Mouse (Mus musculus) 3134 (cell line): ENCODE results near the gene Pank1.

ENCODE experiments used
- DNase-seq: peaks from one replicate; pipeline ENCODE4 v3.0.0-alpha.2; 2011; ENCODE audit warnings: low spot score; ENCODE audit not compliant: insufficient read length; ENCODE audit errors: extremely low read depth

Pank1 gene

DNA sequence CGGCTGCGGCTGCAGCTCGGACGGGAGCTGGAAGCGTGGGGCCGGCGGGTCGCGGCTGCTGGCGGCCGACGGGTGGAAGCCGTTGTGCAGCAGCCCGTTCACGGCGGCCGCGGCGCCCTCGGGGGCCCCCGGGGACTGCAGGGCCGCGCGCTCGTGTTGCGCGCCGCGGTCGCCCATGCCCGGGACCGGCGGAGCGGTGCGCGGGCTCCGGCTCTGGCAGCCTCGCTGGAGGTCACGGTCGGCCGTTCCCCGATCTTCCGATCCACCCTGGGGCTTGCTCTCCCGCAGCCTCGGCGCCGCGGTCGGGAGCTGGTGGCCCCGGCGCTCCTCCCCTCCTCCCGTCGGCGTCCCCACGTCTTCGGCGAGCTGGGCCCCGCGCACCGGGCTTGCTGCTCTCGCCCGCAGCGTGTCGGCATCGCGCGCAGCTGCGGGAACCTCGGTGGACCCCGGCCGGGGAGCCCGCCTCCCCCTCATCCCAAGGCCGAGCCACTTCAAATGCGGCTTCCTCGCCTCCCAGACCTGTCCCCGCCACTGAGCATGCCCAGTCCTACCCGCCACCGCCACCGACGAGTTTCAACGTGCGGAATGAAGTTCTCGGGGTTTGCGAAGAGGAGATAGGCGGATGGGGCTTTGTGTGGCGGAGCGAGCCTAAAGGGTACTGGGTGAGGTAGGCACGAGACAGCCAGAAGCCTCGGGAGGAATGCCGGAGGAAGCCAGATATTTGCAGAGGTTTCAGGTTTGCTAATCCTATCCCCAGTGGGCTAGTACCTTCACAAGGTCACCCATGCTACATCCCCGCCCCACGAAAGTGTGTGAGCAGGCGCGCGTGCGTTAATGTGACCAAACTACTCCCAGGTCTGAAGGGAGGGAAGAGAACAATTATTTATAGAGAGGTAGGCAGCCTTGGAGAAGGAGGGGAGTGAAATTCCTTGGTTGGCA lies at the start of gene Pank1:
Gene Pank1 (minus strand): TSS at position 853 of the 939 bp plus-strand sequence.
- DNase-seq, result peak; percentile 85

DNA sequence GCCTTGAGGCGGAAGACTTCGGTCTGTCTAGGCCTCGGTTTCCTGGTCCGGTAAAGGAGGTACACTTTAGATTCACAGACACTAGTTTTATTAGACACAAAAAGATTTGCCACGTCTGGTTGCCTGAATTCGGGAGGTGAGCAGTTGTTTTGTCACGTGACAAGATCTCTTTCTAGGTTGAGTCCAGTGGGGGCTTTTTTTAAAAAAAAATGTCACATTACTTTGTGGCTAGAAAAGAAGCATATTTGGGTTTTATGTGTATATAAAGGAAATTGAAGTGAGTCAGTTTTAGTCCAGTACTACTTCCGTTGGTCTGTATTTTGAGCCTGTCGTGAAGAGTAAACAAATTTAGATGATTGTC lies 43.3 kb upstream of the Pank1 start:
- no peak for DNase-seq

DNA sequence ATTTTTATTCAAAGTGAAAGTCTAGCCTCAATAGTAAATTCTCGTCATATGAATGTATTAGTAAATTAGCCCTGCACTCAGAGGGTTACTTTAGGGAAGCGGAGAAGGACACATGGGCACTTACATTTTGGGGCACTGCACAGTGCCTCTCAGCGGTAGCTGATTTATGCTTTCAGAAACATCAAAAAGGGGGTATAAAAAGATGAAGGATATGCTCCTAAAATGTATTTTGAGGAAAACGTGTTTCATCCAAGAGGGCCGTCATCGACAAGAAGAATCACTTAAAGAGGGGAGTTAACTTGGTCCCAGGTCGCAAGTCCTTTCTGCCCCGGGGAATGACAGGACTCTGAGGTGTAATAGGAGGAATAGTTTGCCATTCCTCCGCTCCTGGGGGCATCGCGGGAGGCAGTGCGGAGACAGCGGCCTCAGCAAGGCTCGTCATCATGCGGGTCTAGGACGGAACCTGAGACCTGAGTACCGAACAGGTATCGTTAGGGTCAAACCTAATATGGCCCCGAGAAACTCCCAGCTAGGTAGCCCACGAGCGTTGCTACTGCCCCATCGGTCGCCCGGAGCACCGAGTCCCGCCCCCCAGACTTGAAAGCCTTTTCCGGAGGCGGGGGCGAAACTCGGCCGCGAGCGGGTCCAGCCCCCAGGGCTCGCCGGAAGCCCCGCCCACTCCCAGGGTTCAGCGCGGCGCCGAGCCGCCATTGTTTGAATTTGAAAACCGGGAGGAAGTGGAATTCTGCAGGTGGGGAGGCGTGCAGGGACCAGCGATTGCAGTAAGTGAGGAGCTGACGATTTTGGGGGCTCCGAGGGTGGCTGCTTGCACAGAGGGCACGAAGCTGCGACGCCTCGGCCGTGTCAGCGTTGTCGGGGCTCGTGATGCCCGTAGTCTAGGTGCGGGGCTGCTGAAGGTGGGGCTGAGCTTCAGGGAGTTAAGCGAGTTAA lies 42.7 kb upstream of the Pank1 start, which contains the start of gene Kif20b:
Gene Kif20b (plus strand): TSS at position 710 of the 951 bp plus-strand sequence.
- DNase-seq, result peak; percentile 97

DNA sequence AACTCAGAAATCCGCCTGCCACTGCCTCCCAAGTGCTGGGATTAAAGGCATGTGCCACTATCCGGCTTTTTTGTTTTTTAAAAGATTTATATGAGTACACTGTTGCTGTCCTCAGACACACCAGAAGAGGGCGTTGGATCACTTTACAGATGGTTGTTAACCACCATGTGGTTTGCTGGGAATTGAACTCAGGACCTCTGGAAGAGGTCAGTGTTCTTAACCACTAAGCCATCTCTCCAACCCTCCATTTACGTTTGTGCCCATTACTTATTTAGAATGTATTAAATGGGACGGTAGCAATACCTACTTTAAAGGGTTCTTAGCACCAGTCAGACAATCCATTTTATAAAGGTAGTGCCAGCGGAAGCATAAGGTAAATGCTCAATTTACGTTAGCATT lies 42.0 kb upstream of the Pank1 start:
- peak; percentile 49 for DNase-seq

DNA sequence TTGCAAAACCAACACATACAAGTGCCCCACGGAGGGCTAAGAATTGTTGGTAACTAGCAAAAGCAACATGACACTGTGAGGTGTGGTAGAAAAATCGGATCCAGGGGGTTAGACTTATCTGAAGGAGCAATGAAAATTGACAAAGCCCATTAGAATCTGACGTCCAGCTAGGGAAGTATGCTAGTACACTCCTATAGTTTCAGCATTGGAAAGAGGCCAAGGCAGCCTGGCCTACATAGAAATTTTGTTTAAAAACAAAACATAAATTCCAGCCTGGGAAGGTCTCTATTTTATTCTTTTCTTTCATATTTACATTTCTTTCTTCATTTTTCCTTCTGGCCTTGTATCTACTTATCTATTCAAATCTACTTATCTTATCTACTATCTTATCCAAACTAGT lies 41.3 kb upstream of the Pank1 start:
- DNase-seq, result no peak

DNA sequence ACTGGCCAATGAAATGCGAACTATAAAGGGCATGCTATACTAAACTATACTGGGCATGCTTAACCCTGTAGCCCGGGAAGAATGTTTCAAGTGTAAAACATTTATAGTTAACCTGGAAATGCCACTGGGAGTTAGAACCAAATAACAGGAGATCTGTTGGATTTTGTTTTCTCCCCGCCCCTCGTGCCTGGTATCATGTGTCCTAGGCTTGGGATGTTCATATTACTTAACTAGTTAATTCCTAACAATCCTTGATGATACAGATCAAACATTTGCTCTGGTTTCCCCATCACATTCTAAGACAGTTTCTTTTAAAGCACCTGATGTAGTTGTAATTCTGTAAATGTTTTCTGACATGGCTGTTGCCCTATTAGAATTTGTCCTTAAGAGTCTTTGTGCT lies 40.8 kb upstream of the Pank1 start:
- no peak for DNase-seq

DNA sequence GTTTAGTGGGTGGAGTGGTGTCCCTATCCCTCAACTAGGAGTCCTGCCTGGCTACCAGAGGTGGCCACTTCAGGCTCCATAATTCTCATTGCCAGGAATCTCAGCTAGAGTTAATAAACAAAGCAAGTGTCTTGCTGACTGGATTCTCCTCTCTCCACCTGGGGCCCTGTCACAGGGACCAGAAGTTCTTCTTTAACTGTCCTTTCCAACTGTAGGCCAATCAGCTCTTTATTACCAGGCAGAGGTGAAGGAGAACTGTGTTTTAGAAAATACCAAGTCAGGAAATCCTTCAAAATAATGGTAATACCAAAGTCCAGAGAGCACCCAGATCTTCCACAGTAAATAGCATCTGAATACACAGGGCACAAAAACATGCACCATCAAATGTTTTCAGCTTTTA lies 33.1 kb upstream of the Pank1 start:
- no peak for DNase-seq

DNA sequence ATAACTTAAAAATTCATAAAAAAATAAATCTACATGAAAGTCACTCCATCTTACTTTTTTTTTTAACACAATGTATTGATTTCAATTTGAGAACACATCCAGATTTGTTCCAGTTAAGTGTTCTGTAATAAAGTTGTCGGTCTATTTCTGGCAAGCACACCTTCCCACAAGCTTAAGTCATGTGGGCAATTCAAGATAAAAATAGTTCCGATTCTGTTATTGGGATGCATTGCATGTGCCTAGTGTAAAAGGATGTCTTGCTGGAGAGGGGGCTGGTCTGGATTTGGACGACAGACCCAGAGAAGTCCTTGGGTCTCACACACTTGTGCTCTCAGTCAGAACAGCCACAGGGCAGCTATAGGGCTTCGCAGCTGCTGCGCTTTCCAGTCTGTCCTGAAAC lies 27.5 kb upstream of the Pank1 start:
- no peak for DNase-seq

DNA sequence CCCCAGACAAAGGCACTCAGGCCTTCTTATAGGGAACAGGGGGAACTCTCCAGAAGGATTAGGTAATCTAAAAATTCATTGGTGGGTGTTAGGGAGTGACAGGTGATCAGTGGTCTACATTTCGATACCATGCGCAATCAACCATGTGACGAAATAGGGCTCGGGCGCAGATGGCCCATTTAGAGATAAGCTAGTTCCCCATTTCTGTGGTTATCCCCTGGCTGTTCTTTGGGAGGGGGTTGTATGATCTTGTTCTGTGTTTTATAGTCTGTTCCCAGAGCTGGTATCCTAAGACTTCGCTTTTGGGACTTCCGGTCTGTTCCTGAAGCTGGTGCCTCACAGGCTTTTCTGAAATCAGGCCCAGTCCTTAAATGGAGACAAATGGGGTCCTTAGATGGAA lies 26.2 kb upstream of the Pank1 start:
- DNase-seq, result no peak

DNA sequence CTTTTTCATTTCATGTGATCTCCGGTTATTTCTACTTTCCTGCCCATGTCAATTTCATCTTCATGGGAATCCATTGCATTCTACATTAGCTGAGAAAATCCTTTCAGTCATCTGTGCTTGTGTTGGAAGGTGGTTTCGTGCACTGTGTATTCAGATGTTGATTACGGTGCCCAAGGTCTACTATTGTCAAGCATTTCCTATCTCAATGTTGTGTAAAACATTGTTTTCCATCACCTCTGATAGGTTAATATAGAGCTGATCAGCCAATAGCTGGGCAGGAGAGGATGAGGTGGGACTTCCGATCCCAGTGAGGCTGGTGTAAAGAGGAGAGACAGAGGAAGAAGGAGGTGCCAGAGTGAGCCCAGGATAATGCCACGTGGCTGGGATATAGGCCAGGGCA lies 24.8 kb upstream of the Pank1 start:
- no peak for DNase-seq

DNA sequence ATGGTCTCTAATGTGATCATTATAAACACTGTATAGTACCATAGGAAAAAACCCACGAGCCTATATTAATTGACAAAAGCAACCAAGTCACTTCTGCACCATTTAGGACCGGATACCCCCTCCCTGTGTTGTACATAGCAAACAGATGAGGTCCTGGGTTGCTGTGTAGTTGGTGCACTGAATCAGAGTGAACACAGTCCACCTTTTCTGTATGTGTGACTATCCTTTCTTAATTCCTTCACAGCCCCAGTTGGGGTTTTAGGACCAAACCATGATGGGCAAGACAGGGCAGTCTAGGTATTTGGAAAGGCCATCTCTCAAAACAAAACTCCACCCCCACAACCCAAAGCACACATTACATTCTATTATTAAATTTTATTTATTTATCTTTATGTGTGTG lies 22.5 kb upstream of the Pank1 start:
- DNase-seq, result no peak

DNA sequence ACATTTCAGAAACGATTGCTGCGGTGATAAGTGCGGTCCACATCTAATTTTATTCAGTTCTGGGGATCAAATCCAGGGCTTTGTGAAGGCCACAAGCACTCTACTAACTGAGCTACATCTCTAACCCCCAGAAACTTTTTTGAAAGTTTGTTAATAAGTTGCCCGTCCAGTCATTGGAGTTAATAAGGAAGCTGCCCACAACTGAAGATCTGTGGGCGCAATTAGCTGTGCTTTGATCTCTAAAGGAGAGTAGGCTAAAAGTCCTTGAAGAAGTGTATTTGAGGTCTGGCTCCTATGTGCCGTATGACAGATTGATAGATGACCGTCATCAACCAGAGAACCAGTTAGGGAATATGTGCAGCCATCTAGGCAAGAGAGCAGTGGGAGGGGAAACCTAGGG lies 22.0 kb upstream of the Pank1 start:
- no peak for DNase-seq

DNA sequence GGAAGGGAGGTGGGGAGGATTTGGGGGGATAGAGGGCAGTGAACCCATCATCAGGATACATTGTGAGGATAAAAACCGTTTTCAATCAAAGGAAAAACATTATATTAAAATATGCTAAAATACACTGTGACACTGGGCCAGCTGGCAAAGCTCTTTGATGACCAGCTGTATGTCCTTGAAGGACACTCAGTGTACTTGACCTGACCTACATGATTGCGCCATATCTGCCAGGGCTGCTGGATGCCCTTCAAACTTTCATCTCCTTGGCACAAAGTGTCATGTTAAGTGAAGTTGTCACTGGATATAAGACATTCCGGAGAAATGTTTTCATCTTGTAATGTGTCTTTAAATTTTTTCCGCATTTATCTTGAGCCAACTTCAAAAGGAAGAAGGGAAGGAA lies 19.7 kb upstream of the Pank1 start:
- no peak for DNase-seq

DNA sequence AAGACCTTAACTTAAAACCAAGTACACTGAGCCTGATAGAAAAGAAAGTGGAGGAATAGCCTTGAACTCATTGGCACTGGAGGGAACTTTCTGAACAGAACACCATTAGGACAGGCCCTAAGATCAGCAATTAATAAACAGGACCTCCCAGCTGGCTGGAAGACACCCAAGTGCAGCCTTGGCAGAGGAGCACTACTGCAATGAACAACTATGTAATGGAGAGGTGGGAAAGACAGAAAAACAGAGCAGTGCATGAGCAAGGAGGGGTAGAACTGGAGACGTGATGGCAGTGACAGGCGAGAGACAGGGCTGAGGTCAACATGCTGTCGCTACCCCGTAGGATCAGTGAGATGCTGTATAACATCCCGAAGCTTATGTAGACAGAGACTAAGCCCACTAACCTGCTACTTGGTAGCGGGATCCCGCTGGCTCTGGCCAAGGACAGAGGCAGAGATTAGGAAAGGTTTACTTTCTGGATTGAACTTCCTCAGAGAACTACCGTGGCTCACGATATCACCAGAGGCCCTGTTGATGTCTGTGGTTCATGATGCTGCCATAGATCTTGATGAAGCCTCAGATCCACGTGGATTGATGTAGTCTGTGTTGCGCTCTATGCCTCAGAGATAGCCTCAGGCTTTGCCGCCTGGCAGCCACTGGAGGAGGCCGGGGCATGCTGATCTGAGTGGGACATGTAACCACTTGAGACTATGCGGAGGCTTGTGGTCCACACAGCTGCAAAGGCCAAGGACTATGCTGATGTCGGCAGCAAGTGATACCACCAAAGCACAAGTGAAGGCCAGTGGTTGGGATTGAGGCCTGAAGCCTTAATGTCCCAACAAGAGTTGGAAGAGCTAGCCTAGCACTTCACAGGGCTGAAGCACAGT lies 18.1 kb upstream of the Pank1 start:
- DNase-seq, result no peak

DNA sequence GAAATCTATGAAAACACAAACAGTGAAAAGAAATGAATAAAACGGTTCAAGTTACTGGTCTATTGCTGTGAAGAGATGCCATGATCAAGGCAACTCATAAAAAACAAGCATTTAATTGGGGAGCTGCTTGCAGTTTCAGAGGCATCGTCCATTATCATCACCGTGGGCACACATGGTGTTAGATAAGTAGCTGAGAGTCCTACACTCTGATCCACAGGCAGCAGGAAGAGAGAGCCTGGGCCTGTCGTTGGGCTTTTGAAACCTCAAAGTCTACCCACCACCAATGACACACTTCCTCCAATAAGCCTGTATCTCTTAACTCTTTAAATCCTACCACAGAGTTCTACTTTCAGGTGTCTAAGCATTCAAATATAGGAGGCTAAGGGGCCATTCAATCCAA lies 15.8 kb upstream of the Pank1 start:
- DNase-seq, result no peak

DNA sequence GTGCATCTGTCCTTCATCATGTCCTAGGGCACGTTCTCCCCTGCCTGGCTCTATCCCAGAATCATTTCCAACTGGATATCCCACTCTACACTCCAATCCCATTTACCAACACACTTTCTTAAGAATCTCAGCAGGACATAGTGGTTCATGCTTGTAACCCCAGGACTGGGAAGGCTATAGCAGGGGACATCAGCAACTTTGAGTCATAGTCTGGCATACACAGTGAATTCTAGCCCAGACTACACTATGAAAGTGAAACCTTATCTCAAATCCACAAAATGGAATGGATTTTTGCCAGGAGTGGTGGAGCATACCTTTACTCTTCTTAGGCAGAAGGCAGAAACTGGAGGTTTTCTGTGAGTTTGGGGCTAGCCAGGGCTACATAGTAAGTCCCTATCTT lies 12.3 kb upstream of the Pank1 start:
- no peak for DNase-seq

DNA sequence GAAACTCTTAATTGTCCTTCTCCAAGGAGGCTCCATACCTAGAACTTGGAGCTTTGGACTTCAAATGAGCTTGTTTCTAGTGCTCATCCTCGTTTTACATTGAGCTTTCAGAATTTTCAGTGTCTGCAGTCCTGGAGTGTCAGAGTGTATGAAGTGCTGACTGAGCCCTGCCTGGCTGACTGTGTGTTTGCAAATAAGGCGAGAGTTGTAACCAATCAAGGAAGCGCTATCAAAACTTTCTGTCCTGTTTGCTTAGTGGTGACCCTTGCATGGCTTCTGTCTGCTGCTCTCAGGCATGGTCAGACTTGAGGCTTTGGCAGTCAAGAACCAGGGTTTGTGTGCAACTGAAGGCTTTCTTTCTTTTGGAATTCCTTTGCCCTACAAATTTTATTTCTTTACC lies 11.7 kb upstream of the Pank1 start:
- no peak for DNase-seq

DNA sequence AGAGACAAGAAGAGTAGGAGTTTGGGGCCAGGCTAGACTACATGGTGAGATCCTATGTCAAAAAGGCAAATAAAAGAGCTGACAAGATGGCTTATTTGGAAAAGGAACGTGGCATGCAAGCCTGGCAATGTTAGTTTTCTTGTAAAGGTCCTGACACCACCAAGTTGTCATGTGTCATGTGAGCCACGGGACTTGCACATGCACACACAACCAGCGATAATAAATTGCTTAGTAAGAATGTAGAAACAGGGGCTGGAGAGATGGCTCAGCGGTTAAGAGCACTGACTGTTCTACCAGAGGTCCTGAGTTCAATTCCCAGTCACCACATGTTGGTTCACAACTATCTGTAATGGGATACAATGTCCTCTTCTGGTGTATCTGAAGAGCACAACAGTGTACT lies 7.1 kb upstream of the Pank1 start:
- DNase-seq, result no peak

DNA sequence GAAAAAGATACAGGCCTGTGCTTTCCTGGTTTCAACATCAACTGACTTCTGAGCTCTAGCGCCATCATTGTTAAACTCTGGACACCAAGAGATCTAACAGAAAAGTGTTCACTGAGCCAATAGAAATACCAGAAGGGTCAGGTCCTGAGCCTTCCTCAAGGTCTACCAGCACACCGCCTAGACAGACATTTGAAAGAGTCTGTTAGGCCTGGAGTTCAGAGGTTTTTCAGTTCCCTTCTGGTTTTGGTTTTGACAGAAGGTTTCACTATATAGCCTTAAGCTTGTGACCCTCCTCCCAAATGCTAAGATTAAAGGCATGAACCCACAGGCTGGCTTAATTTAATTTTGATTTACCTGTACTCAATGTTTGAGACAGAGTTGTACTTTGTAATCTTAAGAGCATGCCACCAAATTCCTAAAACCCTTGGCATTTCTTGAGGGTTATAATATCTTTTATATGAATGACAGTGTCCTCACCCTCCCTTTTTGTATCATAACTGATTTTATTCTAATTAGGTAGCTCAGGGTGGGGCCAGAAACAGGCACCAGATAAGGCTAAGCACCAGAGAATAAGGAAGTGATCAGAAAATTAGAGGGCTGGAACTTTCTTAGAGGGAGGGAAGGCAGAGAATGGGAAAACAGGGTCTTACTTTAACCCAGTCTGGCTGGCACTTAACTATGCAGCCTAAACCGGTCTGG lies 4.4 kb upstream of the Pank1 start:
- DNase-seq, result no peak

DNA sequence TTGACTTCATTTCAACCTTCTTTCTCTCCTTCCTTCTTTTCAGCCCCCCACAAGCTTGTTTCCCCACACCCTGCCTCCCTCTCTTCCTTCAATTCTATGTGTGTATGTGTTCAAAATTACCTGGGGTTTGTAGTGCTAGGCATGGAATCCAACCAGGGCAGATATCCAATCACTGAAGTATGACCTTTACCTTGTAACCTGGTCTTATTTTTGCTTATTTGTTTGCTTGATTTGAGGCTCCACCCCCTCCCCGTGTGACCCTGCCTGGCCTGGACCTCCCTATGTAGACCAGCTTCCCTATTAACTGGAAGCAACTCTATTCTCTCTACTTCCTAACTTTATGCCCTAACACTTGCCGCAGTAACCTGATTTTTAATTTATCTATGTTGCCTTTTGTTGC lies 3.2 kb upstream of the Pank1 start:
- DNase-seq, result no peak
